Mouse (Mus musculus) spleen, adult 2 months (tissue): Measurements from ENCODE around the gene Arhgap27. TPM values are rescaled to one million over a fixed set of nuclear protein-coding genes. Genes with fewer than 3 reads are reported as not detected.
A peak's percentile ranks its signal among the peaks of the same experiment; 100 is the strongest.

Experiments used
- DNase-seq, 2 experiments: peaks; one replicate each; pipeline versions ENCODE4 v3.0.0 to v3.0.0-alpha.2; 2012 to 2021; ENCODE audit warnings: low spot score in 2 of 2, low read depth in 1 of 2
- H3K27ac ChIP-seq: fragments of 200-500 bp; 2 replicates; pipeline ENCODE4 v1.5.1; 2012; ENCODE audit warnings: low read length, inconsistent platforms; ENCODE audit not compliant: insufficient read depth
- H3K27me3 ChIP-seq: fragments of 200-500 bp; 2 replicates; pipeline ENCODE4 v1.6.1; 2012; ENCODE audit warnings: mild to moderate bottlenecking, moderate library complexity, low read length, inconsistent platforms; ENCODE audit not compliant: control insufficient read depth, insufficient read depth
- H3K36me3 ChIP-seq: fragments of 200-500 bp; 2 replicates; pipeline ENCODE4 v1.6.1; 2012; ENCODE audit warnings: mild to moderate bottlenecking, low read length, inconsistent platforms; ENCODE audit not compliant: control insufficient read depth, insufficient read depth
- H3K4me1 ChIP-seq: fragments of 200-500 bp; 2 replicates; pipeline ENCODE4 v1.6.1; 2011; ENCODE audit warnings: inconsistent platforms; ENCODE audit not compliant: control insufficient read depth, insufficient read depth, insufficient read length
- H3K4me3 ChIP-seq: fragments of 200-500 bp; 2 replicates; pipeline ENCODE4 v1.5.1; 2011; ENCODE audit warnings: mild to moderate bottlenecking, inconsistent platforms; ENCODE audit not compliant: insufficient read depth, insufficient read length; ENCODE audit errors: extremely low read depth
- CTCF ChIP-seq: fragments of 200-500 bp; IDR thresholded peaks from 2 replicates; pipeline ENCODE4 v1.5.1; 2011; ENCODE audit warnings: mild to moderate bottlenecking, inconsistent platforms; ENCODE audit not compliant: insufficient read depth, insufficient read length, insufficient replicate concordance; ENCODE audit errors: extremely low read depth
- POLR2A ChIP-seq: fragments of 200-500 bp; IDR thresholded peaks from 2 replicates; pipeline ENCODE4 v1.6.1; 2011; ENCODE audit warnings: low read depth, low read length, inconsistent platforms
- WGBS: fragments of 180-500 bp; shearing (Covaris S2); methylation state at CpG from one replicate; pipeline ENCODE4 v1.1.7; 2018; 5-methylcytosine and 5-hydroxymethylcytosine counted together
- polyA plus RNA-seq: library from polyadenylated mRNA; depleted of rRNA; stranded (reverse); fragments of >200 nt; gene quantifications from 2 replicates; pipeline ENCODE4 v1.2.3, GENCODE M21; 2012

The Arhgap27 gene
- polyA plus RNA-seq, 1 experiment, result 90.0 TPM

DNA sequence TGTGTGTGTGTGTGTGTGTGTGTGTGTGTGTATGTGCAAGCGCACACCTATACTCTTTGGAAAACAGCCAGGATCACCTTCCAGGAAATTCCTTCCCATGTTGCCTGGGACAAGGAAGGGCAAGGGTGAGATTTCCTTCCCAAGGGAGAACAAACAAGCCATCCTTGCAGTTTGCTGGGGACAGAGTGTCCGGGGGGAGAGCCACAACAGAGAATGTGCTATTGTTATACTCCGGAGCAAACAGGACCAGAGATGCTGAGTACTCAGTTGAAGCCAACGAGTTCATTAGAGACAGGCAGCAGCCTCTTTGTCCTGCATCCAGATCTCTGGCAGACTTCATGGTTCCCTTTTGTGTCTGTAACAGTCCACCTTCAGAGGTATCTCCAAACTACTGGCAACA is 5.2 kb downstream of the Arhgap27 start:
- Histone ChIP-seq H3K36me3 (no peaks in the 10 kb centered on the region), H3K4me1 (peaks cover 30% of the 10 kb centered on the region), H3K27ac (no peak overlapping the region), H3K4me3 (no peak overlapping the region), H3K27me3 (peaks cover 2% of the 10 kb centered on the region; the same call in 1 of the 2 replicates)
- no peak for DNase-seq
- WGBS, result 90% methylated on average over 4 of the region's 4 CpGs
- TF ChIP-seq POLR2A, result no peak
- TF ChIP-seq CTCF, result no peak

GRCm38 (mm10) chr11:103357710-103358109 is 5.8 kb downstream of the Arhgap27 start:
- H3K27me3 ChIP-seq, result peaks cover 2% of the 10 kb centered on the region; the same call in 1 of the 2 replicates
- WGBS, result 90% methylated on average over 10 of the region's 10 CpGs
- H3K4me1 ChIP-seq, result peaks cover 29% of the 10 kb centered on the region
- H3K27ac ChIP-seq, result no peak overlapping the region
- no peak for DNase-seq
- no peak for TF ChIP-seq CTCF
- H3K4me3 ChIP-seq, result no peak overlapping the region
- no peaks in the 10 kb centered on the region for H3K36me3 ChIP-seq

DNA sequence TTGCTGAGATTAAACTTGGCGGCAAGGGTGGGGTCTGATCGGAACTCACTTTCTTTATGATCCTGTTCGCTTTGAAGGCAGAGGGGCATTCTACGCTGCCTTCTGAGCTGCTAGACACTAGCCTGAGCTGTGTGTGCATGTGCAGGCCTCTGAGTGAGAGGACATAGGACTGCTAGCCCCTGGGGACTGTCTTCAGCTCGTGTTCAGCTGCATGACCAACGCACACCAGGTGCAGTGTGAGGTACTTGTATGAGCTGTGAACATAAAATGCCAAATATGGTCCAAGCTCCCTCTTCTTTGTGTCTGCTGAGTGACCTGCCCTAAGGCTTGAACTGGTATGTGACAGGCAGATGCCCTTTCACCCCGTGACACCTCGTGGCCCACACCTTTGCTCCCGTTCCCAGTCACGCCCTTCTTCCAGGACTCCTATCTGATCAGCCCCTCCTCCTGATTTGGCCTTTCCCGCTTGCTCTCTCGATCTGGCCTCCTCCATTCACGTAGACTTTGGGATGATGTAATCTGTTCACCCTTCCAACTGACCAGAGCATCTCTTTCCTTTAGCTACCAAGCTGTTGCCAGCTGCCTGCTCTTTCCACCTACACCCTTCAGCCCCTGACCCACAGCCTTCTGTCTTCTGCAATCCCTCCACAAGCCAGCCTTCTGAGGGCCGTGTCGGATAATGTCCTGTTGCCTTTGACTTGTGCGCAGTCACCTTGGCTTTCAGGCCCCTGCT is 6.4 kb downstream of the Arhgap27 start:
- no peaks in the 10 kb centered on the region for H3K36me3 ChIP-seq
- H3K27ac ChIP-seq, result no peak overlapping the region
- peaks cover 2% of the 10 kb centered on the region; the same call in 1 of the 2 replicates for H3K27me3 ChIP-seq
- TF ChIP-seq CTCF, result no peak
- no peak for TF ChIP-seq POLR2A
- WGBS, result 83% methylated on average over 16 of the region's 16 CpGs
- H3K4me3 ChIP-seq, result no peak overlapping the region
- H3K4me1 ChIP-seq, result peaks cover 25% of the 10 kb centered on the region
- no peak for DNase-seq

GRCm38 (mm10) chr11:103356032-103356571 is 7.4 kb downstream of the Arhgap27 start:
- H3K4me3 ChIP-seq, result no peak overlapping the region
- 0 out of 2 replicates have a peak overlapping the region, but pooled peaks have one; percentile 4 for H3K27ac ChIP-seq
- DNase-seq, result no peak
- H3K36me3 ChIP-seq, result no peaks in the 10 kb centered on the region
- peaks cover 17% of the 10 kb centered on the region for H3K4me1 ChIP-seq
- TF ChIP-seq POLR2A, result no peak
- TF ChIP-seq CTCF, result no peak
- WGBS, result 86% methylated on average over 11 of the region's 11 CpGs
- peaks cover 2% of the 10 kb centered on the region; the same call in 1 of the 2 replicates for H3K27me3 ChIP-seq

DNA sequence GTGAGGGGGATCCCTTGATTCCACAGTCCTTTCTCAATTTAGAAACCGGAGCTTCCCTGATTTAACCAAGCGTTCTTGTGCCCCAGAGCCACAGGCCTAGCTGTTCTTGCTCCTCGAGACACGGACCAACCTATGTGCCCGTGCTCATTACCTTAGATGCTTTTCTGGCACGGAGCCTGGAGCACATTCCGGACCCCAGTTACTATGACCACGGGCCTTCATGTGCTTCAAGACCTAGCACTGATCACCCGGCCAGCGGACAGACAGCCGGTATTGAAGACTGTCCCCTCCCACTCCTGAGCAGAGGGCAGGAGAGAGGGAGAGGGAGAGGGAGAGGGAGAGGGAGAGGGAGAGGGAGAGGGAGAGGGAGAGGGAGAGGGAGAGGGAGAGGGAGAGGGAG is 8.2 kb downstream of the Arhgap27 start:
- no peak for DNase-seq
- Histone ChIP-seq H3K27me3 (no peaks in the 10 kb centered on the region; the same call in 1 of the 2 replicates), H3K4me3 (no peak overlapping the region), H3K27ac (no peak overlapping the region), H3K4me1 (peaks cover 9% of the 10 kb centered on the region), H3K36me3 (no peaks in the 10 kb centered on the region)
- TF ChIP-seq POLR2A (no peak), CTCF (no peak)
- 84% methylated on average over 11 of the region's 11 CpGs for WGBS

GRCm38 (mm10) chr11:103354033-103354432 is 9.5 kb downstream of the Arhgap27 start:
- Histone ChIP-seq H3K4me3 (no peak overlapping the region), H3K4me1 (0 out of 2 replicates have a peak, but pooled peaks cover 4% of the 10 kb centered on the region), H3K27ac (no peak overlapping the region), H3K36me3 (peaks cover 3% of the 10 kb centered on the region), H3K27me3 (no peaks in the 10 kb centered on the region; the same call in 1 of the 2 replicates)
- TF ChIP-seq POLR2A (no peak), CTCF (no peak)
- whole genome bisulfite sequencing, result 61% methylated on average over 3 of the region's 3 CpGs
- no peak for DNase-seq

- Histone ChIP-seq H3K4me3 (no peak overlapping the region), H3K36me3 (peaks cover 12% of the 10 kb centered on the region), H3K27me3 (no peaks in the 10 kb centered on the region; the same call in 1 of the 2 replicates), H3K4me1 (peaks cover 6% of the 10 kb centered on the region; the same call in 1 of the 2 replicates), H3K27ac (no peak overlapping the region)
- DNase-seq, result no peak
- 82% methylated on average over 5 of the region's 5 CpGs for WGBS
- TF ChIP-seq POLR2A, result no peak
- TF ChIP-seq CTCF, result no peak
Observed at GRCm38 (mm10) chr11:103352239-103352814, 11.2 kb downstream of the Arhgap27 start.
